Mouse (Mus musculus): ENCODE measurements around the gene Gm20388. TPM values are rescaled to one million over a fixed set of nuclear protein-coding genes. Genes with fewer than 3 reads are reported as not detected.

The Gm20388 gene
- polyA plus RNA-seq, 1 experiment = 28.1 TPM

GRCm38 (mm10) chr8:122667854-122668253 lies 2757.2 kb downstream of the Gm20388 start:
- Histone ChIP-seq H3K27me3 (ENCODE audit: control insufficient read depth, insufficient read depth, low read length, poor library complexity, severe bottlenecking) (no peaks in the 10 kb centered on the region), H3K36me3 (ENCODE audit: control insufficient read depth, insufficient read depth, low read length, poor library complexity, severe bottlenecking) (no peaks in the 10 kb centered on the region), H3K4me1 (ENCODE audit: control insufficient read depth, insufficient read depth, low read length) (no peaks in the 10 kb centered on the region), H3K4me3 (ENCODE audit: low read depth, low read length) (no peak overlapping the region), H3K9ac (ENCODE audit: low read depth, poor library complexity, severe bottlenecking) (no peak overlapping the region), H3K9me3 (replicated peaks; ENCODE audit: control insufficient read depth, insufficient read depth, low read length, poor library complexity, severe bottlenecking) (no peaks in the 10 kb centered on the region), H3K27ac (ENCODE audit: insufficient read depth, low read length) (no peak overlapping the region)
- TF ChIP-seq EP300 (IDR thresholded peaks at IDR 0.05; ENCODE audit: insufficient read depth, low read depth, low read length) (no peak), CTCF (IDR thresholded peaks at IDR 0.05; ENCODE audit: low read depth, low read length) (no peak), POLR2A (IDR thresholded peaks at IDR 0.05; ENCODE audit: insufficient read depth, low read length) (no peak)

DNA sequence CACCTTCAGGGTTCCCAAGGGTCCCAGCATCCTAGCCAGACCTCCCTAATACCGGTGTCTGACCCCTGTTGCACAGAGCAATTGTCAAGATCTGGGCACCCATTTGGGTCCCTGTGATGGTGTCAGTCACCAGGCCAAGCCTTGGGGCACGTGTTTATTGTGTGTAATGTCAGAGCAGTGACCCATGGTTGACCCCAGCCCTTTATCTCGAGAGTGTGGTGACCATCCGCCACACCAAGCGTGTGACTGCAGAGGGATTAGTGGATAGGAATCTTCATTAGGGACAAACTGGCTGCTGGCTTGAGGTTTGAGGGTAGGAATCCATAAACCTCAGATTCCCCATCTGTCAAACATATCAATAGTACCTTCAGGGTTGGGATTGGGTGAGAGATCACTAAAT lies 2758.7 kb downstream of the Gm20388 start:
- Histone ChIP-seq H3K4me3 (ENCODE audit: low read depth, low read length) (no peak overlapping the region), H3K27me3 (ENCODE audit: control insufficient read depth, insufficient read depth, low read length, poor library complexity, severe bottlenecking) (no peaks in the 10 kb centered on the region), H3K27ac (ENCODE audit: insufficient read depth, low read length) (no peak overlapping the region), H3K4me1 (ENCODE audit: control insufficient read depth, insufficient read depth, low read length) (no peaks in the 10 kb centered on the region), H3K9me3 (replicated peaks; ENCODE audit: control insufficient read depth, insufficient read depth, low read length, poor library complexity, severe bottlenecking) (no peaks in the 10 kb centered on the region), H3K9ac (ENCODE audit: low read depth, poor library complexity, severe bottlenecking) (no peak overlapping the region), H3K36me3 (ENCODE audit: control insufficient read depth, insufficient read depth, low read length, poor library complexity, severe bottlenecking) (no peaks in the 10 kb centered on the region)
- no peak for TF ChIP-seq EP300 (IDR thresholded peaks at IDR 0.05; ENCODE audit: insufficient read depth, low read depth, low read length)
- no peak for TF ChIP-seq CTCF (IDR thresholded peaks at IDR 0.05; ENCODE audit: low read depth, low read length)
- no peak for TF ChIP-seq POLR2A (IDR thresholded peaks at IDR 0.05; ENCODE audit: insufficient read depth, low read length)

DNA sequence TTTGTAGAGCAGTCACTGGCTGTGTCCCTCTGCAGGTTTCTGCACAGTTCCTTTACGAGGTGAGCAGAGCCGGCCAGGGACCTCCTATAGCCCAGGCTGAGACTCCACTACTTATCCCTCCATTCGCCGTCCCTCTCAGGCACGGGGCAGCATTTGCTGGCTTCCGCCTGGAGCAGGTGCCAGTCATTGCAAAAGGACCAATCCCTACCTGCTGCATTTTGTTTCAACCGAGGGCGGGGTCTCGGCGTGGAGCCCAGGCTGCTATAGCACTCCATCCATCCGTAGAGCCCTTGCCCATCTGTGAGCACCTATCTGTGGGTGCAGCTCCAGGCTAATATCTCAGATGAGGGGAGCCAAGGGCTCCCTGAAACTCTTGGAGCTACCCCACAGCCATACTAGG lies 2759.4 kb downstream of the Gm20388 start:
- Histone ChIP-seq H3K27me3 (ENCODE audit: control insufficient read depth, insufficient read depth, low read length, poor library complexity, severe bottlenecking) (no peaks in the 10 kb centered on the region), H3K9ac (ENCODE audit: low read depth, poor library complexity, severe bottlenecking) (no peak overlapping the region), H3K4me1 (ENCODE audit: control insufficient read depth, insufficient read depth, low read length) (no peaks in the 10 kb centered on the region), H3K9me3 (replicated peaks; ENCODE audit: control insufficient read depth, insufficient read depth, low read length, poor library complexity, severe bottlenecking) (no peaks in the 10 kb centered on the region), H3K27ac (ENCODE audit: insufficient read depth, low read length) (no peak overlapping the region), H3K4me3 (ENCODE audit: low read depth, low read length) (no peak overlapping the region), H3K36me3 (ENCODE audit: control insufficient read depth, insufficient read depth, low read length, poor library complexity, severe bottlenecking) (no peaks in the 10 kb centered on the region)
- no peak for TF ChIP-seq POLR2A (IDR thresholded peaks at IDR 0.05; ENCODE audit: insufficient read depth, low read length)
- no peak for TF ChIP-seq EP300 (IDR thresholded peaks at IDR 0.05; ENCODE audit: insufficient read depth, low read depth, low read length)
- TF ChIP-seq CTCF (IDR thresholded peaks at IDR 0.05; ENCODE audit: low read depth, low read length) = no peak

- no peak overlapping the region for H3K9ac ChIP-seq (ENCODE audit: low read depth, poor library complexity, severe bottlenecking)
- H3K4me1 ChIP-seq (ENCODE audit: control insufficient read depth, insufficient read depth, low read length) = no peaks in the 10 kb centered on the region
- H3K9me3 ChIP-seq (replicated peaks; ENCODE audit: control insufficient read depth, insufficient read depth, low read length, poor library complexity, severe bottlenecking) = no peaks in the 10 kb centered on the region
- H3K27me3 ChIP-seq (ENCODE audit: control insufficient read depth, insufficient read depth, low read length, poor library complexity, severe bottlenecking) = no peaks in the 10 kb centered on the region
- no peaks in the 10 kb centered on the region for H3K36me3 ChIP-seq (ENCODE audit: control insufficient read depth, insufficient read depth, low read length, poor library complexity, severe bottlenecking)
- no peak for TF ChIP-seq POLR2A (IDR thresholded peaks at IDR 0.05; ENCODE audit: insufficient read depth, low read length)
- TF ChIP-seq EP300 (IDR thresholded peaks at IDR 0.05; ENCODE audit: insufficient read depth, low read depth, low read length) = no peak
- no peak for TF ChIP-seq CTCF (IDR thresholded peaks at IDR 0.05; ENCODE audit: low read depth, low read length)
- H3K4me3 ChIP-seq (ENCODE audit: low read depth, low read length) = no peak overlapping the region
- H3K27ac ChIP-seq (ENCODE audit: insufficient read depth, low read length) = no peak overlapping the region
These were observed 2760.1 kb downstream of the Gm20388 start for GRCm38 (mm10) chr8:122670718-122671117.

- Histone ChIP-seq H3K36me3 (ENCODE audit: control insufficient read depth, insufficient read depth, low read length, poor library complexity, severe bottlenecking) (no peaks in the 10 kb centered on the region), H3K27me3 (ENCODE audit: control insufficient read depth, insufficient read depth, low read length, poor library complexity, severe bottlenecking) (no peaks in the 10 kb centered on the region), H3K9ac (ENCODE audit: low read depth, poor library complexity, severe bottlenecking) (no peak overlapping the region), H3K9me3 (replicated peaks; ENCODE audit: control insufficient read depth, insufficient read depth, low read length, poor library complexity, severe bottlenecking) (no peaks in the 10 kb centered on the region), H3K4me1 (ENCODE audit: control insufficient read depth, insufficient read depth, low read length) (no peaks in the 10 kb centered on the region), H3K4me3 (ENCODE audit: low read depth, low read length) (no peak overlapping the region), H3K27ac (ENCODE audit: insufficient read depth, low read length) (no peak overlapping the region)
- TF ChIP-seq POLR2A (IDR thresholded peaks at IDR 0.05; ENCODE audit: insufficient read depth, low read length) (no peak), EP300 (IDR thresholded peaks at IDR 0.05; ENCODE audit: insufficient read depth, low read depth, low read length) (no peak), CTCF (IDR thresholded peaks at IDR 0.05; ENCODE audit: low read depth, low read length) (no peak)
These were observed 2761.3 kb downstream of the Gm20388 start for GRCm38 (mm10) chr8:122671894-122672293.

DNA sequence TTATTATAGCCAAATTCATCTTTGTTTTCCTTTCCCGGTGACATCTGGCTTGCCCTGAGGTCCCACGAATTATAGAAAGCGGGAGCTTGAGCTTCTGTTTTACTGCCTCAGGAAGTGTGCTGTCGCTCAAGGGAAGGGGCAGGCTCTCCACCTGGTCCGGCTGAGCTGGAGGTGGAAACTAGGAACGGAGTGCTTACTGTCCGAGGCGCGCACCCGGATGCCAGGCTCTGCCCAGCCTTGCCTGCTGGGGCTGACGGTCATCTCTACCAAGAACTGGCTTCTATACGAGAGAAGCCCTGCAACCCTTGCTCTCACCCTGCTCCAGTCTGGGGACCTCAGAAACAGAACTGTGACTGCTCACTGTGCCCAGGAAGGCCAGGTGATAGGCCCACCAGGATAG lies 2763.3 kb downstream of the Gm20388 start:
- peaks cover 10% of the 10 kb centered on the region for H3K27me3 ChIP-seq (ENCODE audit: control insufficient read depth, insufficient read depth, low read length, poor library complexity, severe bottlenecking)
- TF ChIP-seq POLR2A (IDR thresholded peaks at IDR 0.05; ENCODE audit: insufficient read depth, low read length) = no peak
- TF ChIP-seq EP300 (IDR thresholded peaks at IDR 0.05; ENCODE audit: insufficient read depth, low read depth, low read length) = no peak
- no peak for TF ChIP-seq CTCF (IDR thresholded peaks at IDR 0.05; ENCODE audit: low read depth, low read length)
- no peaks in the 10 kb centered on the region for H3K4me1 ChIP-seq (ENCODE audit: control insufficient read depth, insufficient read depth, low read length)

More for the DNA sequence above, 2763.3 kb downstream of the Gm20388 start:
- H3K27ac ChIP-seq (ENCODE audit: insufficient read depth, low read length) = no peak overlapping the region
- H3K36me3 ChIP-seq (ENCODE audit: control insufficient read depth, insufficient read depth, low read length, poor library complexity, severe bottlenecking) = no peaks in the 10 kb centered on the region
- H3K9me3 ChIP-seq (replicated peaks; ENCODE audit: control insufficient read depth, insufficient read depth, low read length, poor library complexity, severe bottlenecking) = no peaks in the 10 kb centered on the region
- H3K9ac ChIP-seq (ENCODE audit: low read depth, poor library complexity, severe bottlenecking) = no peak overlapping the region
- no peak overlapping the region for H3K4me3 ChIP-seq (ENCODE audit: low read depth, low read length)

Measured in ES-Bruce4 (cell line).